Mouse (Mus musculus) G1E (cell line): ENCODE data around the gene Csnk2b.

Source experiments
- CTCF ChIP-seq: IDR thresholded peaks from 2 replicates; pipeline ENCODE4 v1.5.1; 2012; ENCODE audit warnings: low read depth, low read length, inconsistent platforms, mixed read lengths
- TAL1 ChIP-seq: conservative IDR thresholded peaks from 2 replicates; pipeline ENCODE4 v1.6.1; 2012; ENCODE audit warnings: low read depth, low read length, inconsistent platforms, mixed read lengths

DNA sequence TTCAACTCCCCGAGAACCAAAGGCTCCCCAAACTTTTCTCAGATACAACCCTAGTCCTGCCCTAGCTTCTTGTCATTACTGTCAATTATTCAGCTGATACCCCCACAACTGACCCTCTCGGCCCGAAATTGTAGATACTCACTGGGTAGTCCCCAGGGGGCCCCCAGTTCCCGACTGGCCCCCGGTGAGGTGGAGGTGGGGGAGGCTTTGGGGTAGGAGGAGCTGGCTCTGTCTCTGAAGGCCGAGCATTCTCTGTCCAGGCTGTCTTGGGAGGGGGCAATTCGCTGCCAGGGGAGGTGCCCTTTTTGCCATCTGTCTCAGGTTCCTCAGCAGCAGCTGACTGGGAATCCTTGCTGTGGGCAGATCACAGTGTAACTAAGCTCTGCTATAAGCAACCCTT lies 37.8 kb upstream of the Csnk2b start:
- TF ChIP-seq CTCF: no peak
- no peak for TF ChIP-seq TAL1
